Mouse (Mus musculus): ENCODE data around the gene CT030661.1.
"Not testable (repeated sequence)": the region's sequence is repeated elsewhere in the genome, so short reads cannot be mapped to it uniquely, and the experiment has no call there.

- not testable (repeated sequence) for TF ChIP-seq POLR2A (IDR thresholded peaks at IDR 0.05; ENCODE audit: control insufficient read depth, extremely low read depth, insufficient read depth, low read length, poor library complexity); CTCF (IDR thresholded peaks at IDR 0.05; ENCODE audit: borderline replicate concordance, control insufficient read depth, extremely low read depth, insufficient read depth, low read length, poor library complexity)
Observed at GRCm38 (mm10) chr17:22314219-22314618, 418 bp downstream of the CT030661.1 start.

All from thymus, adult 2 months (tissue).